Mouse (Mus musculus) small intestine, adult 2 months (tissue): ENCODE measurements around the gene Iqcn.

Experiments used
- CTCF ChIP-seq: fragments of 200-500 bp; IDR thresholded peaks from 2 replicates; pipeline ENCODE4 v1.5.1; 2012; ENCODE audit warnings: low read depth, mild to moderate bottlenecking, control low read depth, inconsistent platforms, low read length, moderate library complexity, mixed read lengths; ENCODE audit not compliant: insufficient replicate concordance, insufficient read length; ENCODE audit errors: extremely low read depth
- POLR2A ChIP-seq: fragments of 200-500 bp; IDR thresholded peaks from 2 replicates; pipeline ENCODE4 v1.6.1; 2012; ENCODE audit warnings: low read depth, mild to moderate bottlenecking, control low read depth, inconsistent platforms, low read length, moderate library complexity

DNA sequence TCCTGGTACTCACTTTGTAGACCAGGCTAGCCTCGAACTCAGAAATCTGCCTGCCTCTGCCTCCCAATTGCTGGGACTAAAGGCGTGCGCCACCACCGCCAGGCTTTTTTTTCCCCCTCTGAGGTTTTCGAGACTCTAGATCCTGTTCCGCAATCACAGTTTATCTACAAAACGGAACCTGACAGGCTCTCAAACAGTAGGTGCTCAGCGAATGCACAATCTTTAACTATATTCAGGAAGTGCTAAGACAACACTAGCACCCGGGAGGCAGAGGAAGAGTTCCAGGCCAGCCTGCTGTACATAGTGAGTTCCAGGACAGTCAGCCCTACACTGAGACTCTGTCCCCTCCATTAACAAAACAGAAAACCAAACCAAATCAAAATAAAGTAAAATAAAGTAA, 62.1 kb downstream of the Iqcn start:
- no peak for TF ChIP-seq CTCF
- TF ChIP-seq POLR2A = no peak
